Mouse (Mus musculus) layer of hippocampus, adult 8-10 months (tissue): ENCODE data around the gene Srd5a1. TPM values are rescaled to one million over a fixed set of nuclear protein-coding genes. Genes with fewer than 3 reads are reported as not detected.
"Not testable (repeated sequence)": the region's sequence is repeated elsewhere in the genome, so short reads cannot be mapped to it uniquely, and the experiment has no call there.

Source experiments
- DNase-seq, 2 experiments: peaks; one replicate each; pipeline ENCODE4 v3.0.0; 2022; ENCODE audit warnings: low spot score in 2 of 2
- total RNA-seq, 4 experiments: library from RNA; stranded (reverse); gene quantifications; 2 replicates each; pipeline ENCODE4 v1.2.4; 2022

Srd5a1 gene
- total RNA-seq, 4 experiments from 2014 or later, result 8.0 to 10.7 (median 8.9) TPM

DNA sequence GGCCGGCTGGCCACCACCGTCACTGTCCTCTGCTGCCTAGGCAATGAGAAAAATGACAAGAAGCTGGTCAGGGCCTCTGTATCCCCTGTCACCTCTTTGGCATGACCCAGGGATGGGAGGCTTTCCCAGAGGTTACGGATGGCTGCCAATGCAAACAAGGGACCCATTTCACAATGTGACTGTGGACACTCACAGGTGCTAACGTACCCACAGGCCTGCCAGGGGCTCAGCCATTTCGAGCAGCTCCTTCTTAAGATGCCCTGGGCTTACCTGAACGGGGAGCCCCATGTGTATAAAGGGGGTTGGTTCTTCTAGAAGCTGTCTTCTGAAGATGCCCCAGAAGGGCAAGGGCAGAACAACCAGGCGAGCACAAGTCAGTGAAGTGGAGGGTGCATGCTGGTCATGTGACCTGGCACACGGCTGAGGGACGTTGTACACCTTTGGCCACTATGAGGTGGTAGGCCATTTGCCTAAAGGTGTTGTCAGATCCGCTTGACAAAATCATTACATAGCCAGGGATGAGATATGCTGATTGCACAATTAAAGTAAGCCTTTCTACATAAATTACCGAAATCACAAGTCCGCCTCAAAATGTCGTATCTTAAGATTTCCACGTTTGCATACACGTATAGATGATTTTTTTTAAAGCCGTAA, 33.9 kb downstream of the Srd5a1 start:
- DNase-seq, result no peak

DNA sequence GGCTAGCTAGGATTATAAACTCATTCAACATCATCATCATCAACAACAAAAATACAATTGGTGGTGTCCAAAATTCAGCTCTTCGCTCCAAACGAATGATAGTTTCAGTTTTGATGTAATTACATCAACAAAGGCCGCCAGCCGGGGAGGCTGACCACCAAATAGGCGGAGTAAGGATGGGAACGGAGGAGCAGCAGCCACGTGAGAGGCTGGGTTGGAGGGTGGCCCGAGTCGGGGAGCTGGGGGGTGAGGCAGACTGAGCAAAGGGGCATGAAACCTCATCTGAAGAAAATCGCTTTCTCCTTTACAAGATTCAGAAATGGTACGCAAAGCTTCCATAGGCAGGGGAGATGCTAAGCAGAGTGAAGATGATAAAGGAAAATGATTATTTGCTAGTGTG, 34.6 kb downstream of the Srd5a1 start:
- DNase-seq, result no peak

DNA sequence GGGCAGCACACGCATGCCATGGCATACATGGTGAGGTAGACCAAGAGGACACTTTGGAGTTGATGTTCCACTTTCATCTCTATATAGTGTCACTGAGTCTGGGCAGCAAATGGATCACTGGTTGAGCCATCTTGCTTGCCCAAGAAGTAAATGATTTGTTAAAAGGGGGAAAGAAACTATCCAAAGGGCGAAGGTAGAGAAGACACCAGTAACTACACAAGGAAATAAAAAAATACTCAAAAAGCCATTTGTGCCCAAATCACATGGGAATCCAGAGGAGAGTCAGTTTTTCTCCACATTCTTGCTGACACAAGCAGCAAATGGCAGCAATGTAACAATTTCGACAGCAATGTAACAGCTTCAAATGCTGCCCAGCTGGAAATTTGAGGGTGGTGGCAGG, 38.6 kb downstream of the Srd5a1 start:
- no peak for DNase-seq

DNA sequence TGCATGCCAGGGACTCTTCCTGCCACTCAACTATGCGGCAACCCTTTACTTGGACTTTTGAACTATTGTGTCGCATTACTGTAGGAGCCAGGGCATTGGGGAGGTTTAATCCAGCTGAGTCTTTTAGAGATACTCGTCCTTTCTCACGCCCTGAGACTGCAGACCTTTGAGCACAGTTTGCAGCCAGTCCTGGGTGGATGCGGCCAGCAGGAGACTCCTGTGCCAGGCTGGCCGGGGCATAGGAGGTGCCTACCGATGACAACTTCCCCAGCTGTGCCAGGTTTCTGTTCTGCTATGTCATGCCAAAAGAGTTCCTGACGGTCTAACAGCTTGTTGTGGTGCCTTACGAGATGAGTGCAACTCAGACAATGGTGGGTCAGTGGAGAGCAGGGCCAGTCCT, 42.0 kb downstream of the Srd5a1 start:
- DNase-seq, result no peak

DNA sequence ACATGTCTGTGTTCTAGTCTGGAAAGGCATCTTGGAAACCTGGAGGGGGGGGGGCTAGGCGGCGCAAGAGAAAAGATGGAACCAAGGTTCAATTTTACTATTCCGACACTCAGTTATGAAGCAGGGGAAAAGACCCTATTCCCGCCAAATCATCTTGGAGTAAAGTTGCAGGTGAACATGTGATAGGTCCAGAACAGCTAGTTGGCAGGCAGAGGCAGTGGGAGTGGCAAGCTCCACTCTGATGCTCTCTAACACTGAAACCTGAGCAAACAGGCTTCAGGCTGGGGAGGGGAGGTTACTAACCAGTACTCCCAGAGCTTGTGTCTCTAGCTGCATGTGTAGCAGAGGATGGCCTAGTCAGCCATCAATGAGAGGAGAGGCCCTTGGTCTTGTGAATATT, 45.8 kb downstream of the Srd5a1 start:
- not testable (repeated sequence) for DNase-seq

DNA sequence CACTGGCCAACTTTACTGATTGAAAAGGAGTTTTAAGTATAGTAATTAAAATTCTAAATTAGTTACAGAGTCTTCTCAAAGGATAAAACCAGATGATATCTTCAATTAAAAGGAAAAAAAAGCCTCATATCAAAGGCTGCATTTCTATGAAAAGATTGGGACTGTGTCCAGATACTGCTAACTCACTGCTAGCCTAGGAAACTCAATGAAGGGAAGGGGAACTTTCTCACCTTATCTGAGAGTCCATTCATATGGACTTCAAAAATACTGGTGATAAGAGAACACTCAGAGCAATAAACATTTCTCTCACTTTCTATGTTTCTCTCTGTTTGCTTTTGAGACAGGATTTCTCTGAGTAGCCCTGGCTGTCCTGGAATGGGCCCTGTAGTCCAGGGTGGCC, 46.7 kb downstream of the Srd5a1 start:
- DNase-seq, result no peak

DNA sequence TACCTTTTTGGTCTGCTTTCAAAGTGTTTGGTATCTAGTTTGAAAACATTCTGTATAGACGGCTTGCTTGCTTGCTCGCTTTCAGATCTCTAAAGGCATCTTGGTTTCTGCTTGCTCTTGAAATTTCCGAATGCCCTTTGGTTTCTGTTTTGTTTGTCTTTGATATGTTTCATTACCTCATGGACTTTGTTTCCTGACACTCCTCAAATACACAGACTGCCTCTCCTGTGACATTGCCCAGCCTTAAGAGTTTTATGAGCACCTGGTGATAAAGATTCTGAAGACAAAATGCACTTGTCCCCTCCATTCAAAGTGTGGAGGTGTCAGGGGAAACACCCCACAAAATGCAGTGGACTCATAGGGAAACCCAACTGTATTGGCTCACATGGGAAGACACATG, 47.3 kb downstream of the Srd5a1 start:
- no peak for DNase-seq

DNA sequence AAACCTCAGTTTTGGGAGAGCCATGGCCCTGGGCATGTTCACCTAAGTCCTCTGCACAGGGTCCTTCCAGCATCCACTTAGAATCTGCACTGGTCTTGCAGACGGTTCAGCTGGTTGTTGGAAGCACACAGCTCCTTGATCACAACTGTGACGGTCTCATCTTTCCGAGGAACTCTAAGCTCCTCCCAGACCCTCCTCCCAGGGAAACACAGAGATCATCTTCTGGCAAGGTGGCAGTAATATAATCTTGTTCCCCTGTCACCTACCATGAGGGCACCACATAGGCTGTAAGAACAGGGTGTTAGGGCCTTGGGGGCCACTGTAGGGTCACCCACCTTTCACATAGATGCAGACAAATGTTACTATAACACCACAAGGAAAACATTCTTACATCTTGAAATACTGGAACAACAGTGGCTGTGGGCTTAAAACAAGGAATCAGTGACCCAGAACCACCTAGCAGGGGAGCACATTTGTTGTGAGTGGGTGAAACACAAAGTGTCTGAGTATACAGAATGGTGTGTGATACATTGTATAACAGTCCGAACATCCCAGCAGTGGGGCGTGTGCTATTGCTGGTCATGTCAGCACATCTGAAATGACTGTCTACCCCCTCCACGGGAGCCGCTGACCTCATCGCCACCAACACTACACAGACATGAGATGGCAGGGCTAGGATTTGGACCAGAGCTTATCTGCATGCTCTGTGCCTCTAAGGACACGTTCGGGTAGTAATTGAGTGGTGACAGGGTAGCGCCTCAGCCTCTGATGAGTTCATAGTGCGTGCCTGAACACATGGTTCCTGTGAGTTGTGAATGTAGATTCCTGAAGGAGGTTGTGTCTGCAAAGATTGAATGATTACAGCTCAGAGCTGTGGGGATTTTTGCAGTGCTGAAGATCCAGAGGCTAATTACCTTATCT, 48.3 kb downstream of the Srd5a1 start:
- no peak for DNase-seq

DNA sequence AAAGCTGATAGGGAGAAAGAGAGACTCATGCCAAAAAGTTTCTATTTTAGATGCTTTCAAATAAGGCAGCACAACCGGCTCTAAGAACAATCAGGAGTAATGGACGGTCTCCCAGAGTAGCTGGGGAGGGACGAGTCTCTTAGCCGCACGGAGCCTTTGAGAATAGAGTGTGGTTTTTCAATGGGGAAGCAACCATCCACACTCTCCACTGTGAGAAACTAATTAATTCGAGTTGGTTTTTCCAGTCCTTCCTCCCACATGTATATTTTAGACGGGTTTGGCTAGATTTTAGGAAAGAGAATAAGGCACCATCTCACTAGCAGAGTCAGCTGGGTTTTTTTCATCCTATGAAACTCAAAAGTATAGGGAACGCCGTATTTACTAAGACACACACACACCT, 49.2 kb downstream of the Srd5a1 start:
- DNase-seq, result no peak

DNA sequence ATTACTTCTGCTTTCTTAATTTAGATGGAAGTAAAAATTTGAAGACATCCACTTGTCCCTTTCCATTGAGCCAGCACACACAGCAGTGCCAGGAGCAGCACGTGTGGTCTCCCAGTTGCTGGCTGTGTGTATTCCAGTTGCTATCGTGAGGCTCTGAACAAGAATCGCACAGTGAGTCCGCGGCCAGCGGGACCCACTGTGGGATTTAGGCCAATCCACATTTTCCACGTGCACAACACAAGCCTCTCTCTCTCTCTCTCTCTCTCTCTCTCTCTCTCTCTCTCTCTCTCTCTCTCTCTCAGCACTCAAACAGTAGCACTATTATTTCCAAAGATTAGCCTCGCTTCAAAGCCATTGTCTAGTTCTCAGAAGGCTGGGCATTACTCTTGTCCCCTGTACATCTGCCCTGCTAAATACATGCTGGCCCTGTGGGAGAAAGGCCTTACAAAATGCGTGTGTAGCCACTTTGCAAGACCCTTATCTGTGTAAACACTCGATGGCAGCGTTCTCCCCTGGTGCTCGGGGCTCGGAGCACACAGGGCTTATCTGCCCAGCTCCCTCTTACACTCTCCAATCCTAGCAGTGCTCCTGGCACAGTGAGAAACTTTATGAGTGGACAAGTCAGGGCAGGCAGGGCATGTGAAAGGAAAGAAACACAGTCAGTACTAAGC, 51.8 kb downstream of the Srd5a1 start:
- no peak for DNase-seq

DNA sequence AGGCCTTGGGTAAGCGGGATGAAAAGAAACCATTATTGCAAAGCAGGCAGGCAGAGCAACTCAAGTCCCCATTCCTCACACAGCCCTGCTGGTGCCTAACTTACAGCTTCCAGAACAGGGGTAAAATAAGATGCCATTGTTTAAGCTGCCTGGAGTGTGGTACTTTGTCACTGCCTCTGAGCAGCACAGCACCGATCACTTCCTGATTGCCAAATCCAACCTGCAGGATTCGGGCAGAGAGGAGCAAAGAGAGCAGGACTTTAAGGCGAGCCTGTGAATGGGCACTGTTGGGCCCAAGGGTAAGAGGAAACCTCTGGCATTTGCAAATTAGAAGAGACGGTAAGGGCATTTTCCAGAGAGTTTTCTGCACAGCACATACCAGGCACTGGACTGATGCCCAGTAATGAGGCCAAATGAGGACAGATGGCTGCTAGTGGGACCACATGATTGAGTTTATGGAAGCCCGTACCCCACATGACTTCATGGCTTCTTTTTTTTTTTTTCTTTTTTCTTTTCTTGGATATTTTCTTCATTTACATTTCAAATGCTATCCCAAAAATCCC, 53.1 kb downstream of the Srd5a1 start:
- no peak for DNase-seq

DNA sequence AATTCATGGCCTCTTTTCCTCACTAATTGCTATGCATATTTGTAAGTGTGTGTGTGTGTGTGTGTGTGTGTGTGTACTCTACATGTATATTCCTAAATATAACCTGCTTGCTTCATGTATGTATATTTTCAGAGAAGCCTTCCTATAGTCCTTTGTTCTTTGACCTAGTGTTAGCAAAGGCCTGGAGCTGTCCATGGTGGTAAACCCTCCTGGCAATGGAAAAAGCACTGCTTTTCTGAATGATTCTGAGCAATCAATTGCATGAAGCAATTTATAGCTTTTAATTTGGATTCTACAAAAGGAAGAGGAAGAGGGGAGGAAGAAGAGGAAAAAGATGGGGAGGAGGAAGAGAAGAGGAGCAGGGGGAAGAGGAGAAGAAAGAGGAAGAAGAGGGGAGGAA, 54.5 kb downstream of the Srd5a1 start:
- no peak for DNase-seq

DNA sequence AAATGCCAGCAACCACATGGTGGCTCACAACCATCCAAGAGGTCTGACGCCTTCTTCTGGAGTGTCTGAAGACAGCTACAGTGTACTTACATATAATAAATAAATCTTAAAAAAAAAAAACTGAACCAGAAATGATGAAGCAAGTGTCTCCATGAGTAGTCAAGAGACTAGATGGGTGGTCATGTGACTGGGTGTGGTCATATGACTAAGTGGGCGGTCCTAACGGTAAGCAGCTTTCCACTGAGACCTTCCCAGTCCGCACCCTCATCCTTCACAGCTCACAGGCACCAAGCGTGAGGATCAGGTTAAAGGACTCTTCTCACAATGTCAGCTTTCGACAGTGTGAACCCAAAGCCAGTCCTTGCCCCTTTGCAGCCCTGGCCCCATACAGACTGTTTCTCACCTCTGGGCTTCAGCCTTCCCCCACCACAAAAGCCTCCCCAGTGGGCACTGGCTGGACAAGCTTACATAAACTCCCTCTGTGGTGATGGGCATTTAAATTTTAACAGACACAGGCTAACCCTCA, 55.2 kb downstream of the Srd5a1 start:
- no peak for DNase-seq

DNA sequence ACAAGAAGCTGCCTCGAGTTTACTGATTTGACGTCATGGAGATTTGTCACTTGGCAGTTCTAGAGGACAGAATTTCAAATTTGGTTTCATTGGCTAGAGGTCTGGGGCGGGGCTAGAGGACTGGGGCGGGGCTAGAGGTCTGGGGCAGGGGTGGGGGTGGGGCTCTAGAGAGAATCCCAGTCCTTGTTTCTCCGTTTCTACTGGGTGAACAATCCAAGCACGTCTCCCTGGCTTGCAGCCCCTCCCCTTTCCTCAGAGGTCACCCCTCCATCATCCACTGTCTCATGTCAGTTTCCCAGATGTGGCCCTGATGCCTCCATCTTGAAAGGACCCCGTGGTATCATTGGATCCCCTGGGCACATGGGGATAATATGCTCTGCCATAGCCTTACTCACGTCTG, 56.2 kb downstream of the Srd5a1 start:
- DNase-seq, result no peak

DNA sequence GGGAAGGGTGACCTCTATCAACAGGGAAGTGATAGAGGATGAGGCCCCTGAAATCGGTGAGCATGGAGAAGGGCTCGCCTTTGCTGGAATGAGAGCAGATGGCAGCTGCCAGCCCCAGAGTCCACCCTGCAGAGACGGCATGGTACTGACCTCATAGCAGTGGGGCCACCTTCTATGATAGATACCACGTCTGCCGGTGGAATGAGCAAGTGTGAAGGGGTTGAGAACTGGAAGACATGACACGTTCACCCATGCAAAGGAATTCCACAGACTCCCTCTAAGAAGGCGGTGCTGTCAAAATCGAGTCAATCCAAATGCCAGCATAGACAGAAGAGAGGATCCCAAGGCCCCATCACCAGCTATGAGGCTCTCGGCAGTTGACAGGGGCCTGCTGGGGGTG, 57.0 kb downstream of the Srd5a1 start:
- DNase-seq, result no peak

DNA sequence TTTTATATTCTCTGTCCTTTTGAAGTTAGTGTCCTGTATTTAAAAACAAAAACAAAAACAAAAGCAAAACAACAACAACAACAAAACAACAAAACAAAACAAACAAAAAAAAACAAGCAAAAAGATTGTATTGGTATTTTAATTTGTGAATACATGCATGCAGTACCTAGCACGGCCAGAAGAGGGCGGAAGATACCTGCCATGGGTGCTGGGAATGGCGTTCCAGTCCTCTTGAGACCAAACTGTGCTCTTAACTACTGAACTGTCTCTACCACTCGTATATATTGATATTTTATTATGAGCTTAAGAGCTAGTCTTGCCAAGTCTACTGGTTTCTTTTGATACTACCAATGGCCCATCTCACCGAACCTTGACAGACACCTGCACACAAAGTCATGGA, 58.2 kb downstream of the Srd5a1 start:
- no peak for DNase-seq

DNA sequence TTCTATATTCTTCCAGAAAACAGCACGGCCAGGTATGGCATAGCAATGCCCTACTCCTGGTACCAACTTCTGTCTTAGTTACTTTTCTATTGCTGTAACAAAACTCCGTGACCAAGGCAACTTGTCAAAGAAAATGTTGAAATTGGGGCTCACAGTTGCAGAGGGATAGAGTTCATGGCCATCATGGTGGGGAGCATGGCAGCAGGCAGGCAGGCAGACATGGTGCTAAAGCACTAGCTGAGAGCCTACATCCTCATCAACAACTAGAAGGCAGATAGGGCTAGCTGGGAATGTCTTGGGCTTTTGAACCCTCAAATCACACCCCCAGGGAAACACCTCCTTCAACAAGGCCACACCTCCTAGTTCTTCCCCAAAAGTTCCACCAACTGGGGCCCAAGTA, 60.4 kb downstream of the Srd5a1 start:
- DNase-seq, result no peak

DNA sequence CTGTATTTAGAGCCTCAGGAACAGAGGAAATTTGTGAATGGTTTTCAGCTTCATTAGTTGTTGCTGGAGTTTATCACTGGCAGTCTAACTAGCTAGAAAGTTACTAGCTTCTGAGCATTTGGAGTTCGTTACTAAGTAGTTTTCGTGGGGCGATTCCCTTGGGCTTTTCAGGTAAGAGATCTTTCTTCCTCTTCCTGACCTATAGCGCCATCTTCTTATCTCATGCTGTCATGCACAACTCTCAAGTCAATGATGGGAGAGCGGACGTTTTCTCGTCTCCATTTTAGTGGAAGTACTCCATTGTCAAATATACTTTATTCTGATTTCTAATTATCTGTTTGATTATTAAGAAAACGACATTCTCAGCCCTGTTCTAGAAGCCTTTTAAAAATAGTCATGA, 61.3 kb downstream of the Srd5a1 start:
- DNase-seq, result no peak

DNA sequence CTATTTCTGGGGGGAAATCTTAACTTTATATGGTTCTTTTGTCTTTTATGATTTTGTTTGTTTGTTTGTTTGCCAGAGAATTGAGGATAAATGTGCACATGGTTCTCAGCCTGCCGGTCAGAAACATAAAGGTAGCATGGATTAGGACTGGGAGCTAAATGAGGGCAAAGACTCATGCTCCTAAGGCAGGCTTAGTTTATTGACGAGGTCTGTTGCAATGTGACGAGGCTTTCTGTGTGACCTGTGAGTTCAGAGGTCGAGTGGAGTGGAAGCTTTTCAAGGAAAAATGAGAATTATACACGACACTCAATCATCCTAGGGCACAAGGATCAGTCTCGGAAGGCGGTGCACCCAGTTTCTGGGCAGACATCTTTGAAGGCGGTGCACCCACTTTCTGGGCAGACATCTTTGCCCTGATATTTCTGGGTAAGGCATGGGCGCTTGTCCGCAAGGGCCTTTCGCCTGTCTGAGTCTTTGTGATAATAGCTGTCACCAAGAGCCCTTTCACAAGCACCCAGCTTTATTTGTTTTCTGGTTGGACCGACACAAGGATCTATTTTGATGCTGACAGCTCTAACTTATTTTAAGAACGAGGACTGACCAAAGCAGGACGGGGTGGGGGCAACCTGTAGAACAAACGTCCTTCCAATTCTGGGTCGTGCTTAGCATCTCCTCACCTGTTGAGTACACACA, 63.6 kb downstream of the Srd5a1 start:
- peak in 1 of 2 experiments; percentile 1 for DNase-seq

DNA sequence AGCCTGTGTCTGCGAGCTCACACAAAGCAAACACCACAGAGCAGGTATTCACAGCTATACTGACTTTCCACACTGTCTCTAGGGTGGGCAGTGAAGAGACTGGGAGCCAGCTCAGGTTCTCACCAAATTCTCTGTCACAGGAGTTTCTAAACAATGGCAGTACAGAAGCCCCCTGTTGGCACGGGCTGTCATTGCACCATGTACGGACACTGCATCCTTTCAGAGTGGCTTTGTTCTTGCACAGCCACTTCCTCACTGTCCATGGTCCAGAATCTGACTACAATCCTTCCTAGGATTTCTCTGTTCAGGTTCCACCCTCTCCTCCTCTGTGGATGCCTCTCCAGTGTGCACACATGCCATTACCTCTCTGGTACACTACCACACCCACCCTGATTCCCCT, 66.2 kb downstream of the Srd5a1 start:
- peak in 1 of 2 experiments; percentile 19 for DNase-seq

DNA sequence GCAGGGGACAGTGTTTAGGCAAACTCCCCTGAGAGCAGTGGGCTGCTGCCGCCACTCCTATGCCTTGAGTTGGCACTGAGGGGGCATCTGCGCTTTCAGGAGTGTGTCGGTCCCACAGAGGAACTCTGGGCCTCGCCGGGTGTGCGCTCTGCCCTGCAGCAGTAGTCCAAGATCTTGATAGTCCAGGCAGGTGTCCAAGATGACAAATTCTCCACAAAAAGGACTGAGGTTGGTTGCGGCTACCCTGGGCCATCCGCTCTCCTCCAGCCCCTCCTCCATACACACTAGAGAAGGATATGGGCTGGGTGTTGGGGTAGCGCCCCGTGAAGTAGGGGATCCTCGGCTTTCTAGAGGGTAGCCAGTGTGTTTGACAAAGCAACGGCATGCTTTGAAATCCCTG, 67.6 kb downstream of the Srd5a1 start:
- no peak for DNase-seq
